Mouse (Mus musculus) kidney, adult 2 months (tissue): ENCODE results near the gene H2-T24.
"Not testable (repeated sequence)": the region's sequence is repeated elsewhere in the genome, so short reads cannot be mapped to it uniquely, and the experiment has no call there.

Experiments
- CTCF ChIP-seq: fragments of 200-500 bp; conservative IDR thresholded peaks from 2 replicates; pipeline ENCODE4 v1.5.1; 2011; ENCODE audit warnings: low read depth, mild to moderate bottlenecking, control low read depth, low read length, moderate library complexity, mixed read lengths; ENCODE audit not compliant: insufficient read depth, insufficient read length
- POLR2A ChIP-seq: fragments of 200-500 bp; IDR thresholded peaks from one replicate; pipeline ENCODE4 v1.6.1; 2011; ENCODE audit warnings: low read depth, low read length, control low read depth

DNA sequence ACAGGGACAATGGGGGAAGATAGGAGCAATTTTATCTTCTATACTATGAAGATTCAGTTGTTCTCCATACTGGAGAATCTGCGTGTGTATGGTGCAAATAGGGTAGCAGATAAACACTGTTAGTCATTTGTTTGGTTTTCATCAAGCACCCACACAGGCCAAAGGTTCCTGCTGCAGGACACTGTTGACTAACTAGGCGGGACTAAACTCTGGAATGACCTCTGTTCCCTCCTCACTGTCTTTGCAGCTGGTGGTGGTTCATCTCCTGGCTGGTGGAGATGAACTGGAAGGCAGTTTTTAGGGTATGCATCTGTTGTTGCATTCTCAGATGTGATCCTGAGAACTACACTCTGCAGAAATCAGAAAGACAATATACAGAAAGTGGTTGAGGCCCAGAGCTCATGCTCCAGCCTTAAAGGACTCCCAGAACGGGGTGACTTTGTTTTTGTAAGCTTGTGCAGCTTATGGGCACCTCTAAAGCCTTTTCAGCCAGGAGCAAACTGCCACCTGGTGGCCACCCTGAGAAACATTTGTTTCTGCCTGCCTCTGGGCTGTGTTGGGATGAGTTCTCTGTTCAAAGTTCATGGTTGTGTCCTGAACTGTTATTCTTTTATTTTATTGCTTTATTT is 14.8 kb upstream of the H2-T24 start:
- TF ChIP-seq CTCF, result peak; percentile 39
- not testable (repeated sequence) for TF ChIP-seq POLR2A
